Mouse (Mus musculus) heart, embryonic 11.5 days (tissue): ENCODE results near the gene Hps1. TPM values are rescaled to one million over a fixed set of nuclear protein-coding genes. Genes with fewer than 3 reads are reported as not detected.

Experiments used
- ATAC-seq: fragments of 200-750 bp; cut with Nextera tagmentation; replicated peaks from 2 replicates; pipeline ENCODE4 v1.8.0; 2017; ENCODE audit warnings: moderate library complexity; ENCODE audit not compliant: insufficient number of reproducible peaks, low FRiP score, low TSS enrichment
- H3K27ac ChIP-seq: fragments of 300-500 bp; sonication (generic); 2 replicates; pipeline ENCODE4 v1.5.1; 2014; ENCODE audit warnings: mild to moderate bottlenecking, low read depth, low read length
- H3K27me3 ChIP-seq: fragments of 300-500 bp; sonication (generic); 2 replicates; pipeline ENCODE4 v1.6.1; 2014; ENCODE audit warnings: mild to moderate bottlenecking, low read length, mixed read lengths; ENCODE audit not compliant: control insufficient read depth, insufficient read depth
- H3K36me3 ChIP-seq: fragments of 300-500 bp; sonication (generic); 2 replicates; pipeline ENCODE4 v1.6.1; 2014; ENCODE audit warnings: mild to moderate bottlenecking, low read length, moderate library complexity, mixed read lengths; ENCODE audit not compliant: control insufficient read depth, insufficient read depth
- H3K4me1 ChIP-seq: fragments of 300-500 bp; sonication (generic); 2 replicates; pipeline ENCODE4 v1.6.1; 2014; ENCODE audit warnings: low read length; ENCODE audit not compliant: control insufficient read depth, insufficient read depth
- H3K4me2 ChIP-seq: fragments of 300-500 bp; sonication (generic); 2 replicates; pipeline ENCODE4 v1.6.1; 2014; ENCODE audit warnings: mild to moderate bottlenecking, moderate library complexity
- H3K4me3 ChIP-seq: fragments of 300-500 bp; sonication (generic); 2 replicates; pipeline ENCODE4 v1.5.1; 2014; ENCODE audit warnings: low read depth, low read length
- H3K9ac ChIP-seq: fragments of 300-500 bp; sonication (generic); 2 replicates; pipeline ENCODE4 v1.6.1; 2014; ENCODE audit warnings: mild to moderate bottlenecking, low read depth, low read length, moderate library complexity
- H3K9me3 ChIP-seq: fragments of 300-500 bp; sonication (generic); replicated peaks from 2 replicates; pipeline ENCODE4 v1.6.1; 2016; ENCODE audit warnings: low read length; ENCODE audit not compliant: control insufficient read depth
- WGBS: fragments of 180-500 bp; shearing (Covaris S2); extraction: QIAGEN DNeasy Blood & Tissue Kit; methylation state at CpG from one replicate; pipeline ENCODE4 v1.1.7; 2014; ENCODE audit not compliant: insufficient replicate concordance; 5-methylcytosine and 5-hydroxymethylcytosine counted together
- polyA plus RNA-seq: library from polyadenylated mRNA; unstranded; fragments of >200 nt; fragmentation: Nextera tagmentation; extraction: Ambion mirVana; gene quantifications from 2 replicates; pipeline ENCODE4 v1.2.1, GENCODE M21; 2014

Hps1 gene
- polyA plus RNA-seq, 1 experiment from 2014 or later: 8.2 TPM

- no peak overlapping the region for H3K4me2 ChIP-seq
- 70% methylated on average over 23 of the region's 23 CpGs for WGBS
- ATAC-seq: no peak
- H3K4me3 ChIP-seq: no peak overlapping the region
- H3K4me1 ChIP-seq: 0 out of 2 replicates have a peak, but pooled peaks cover 5% of the 10 kb centered on the region
- H3K9ac ChIP-seq: 0 out of 2 replicates have a peak overlapping the region, but pooled peaks have one; percentile 34
- no peaks in the 10 kb centered on the region for H3K27me3 ChIP-seq
- H3K36me3 ChIP-seq: no peaks in the 10 kb centered on the region
- H3K27ac ChIP-seq: no peak overlapping the region
- no peaks in the 10 kb centered on the region for H3K9me3 ChIP-seq
These were observed 9.5 kb downstream of the Hps1 start for GRCm38 (mm10) chr19:42770141-42770872.

GRCm38 (mm10) chr19:42769648-42770047 lies 10.1 kb downstream of the Hps1 start:
- Histone ChIP-seq H3K4me2 (no peak overlapping the region), H3K9ac (no peak overlapping the region), H3K9me3 (no peaks in the 10 kb centered on the region), H3K4me3 (no peak overlapping the region), H3K4me1 (0 out of 2 replicates have a peak, but pooled peaks cover 9% of the 10 kb centered on the region), H3K27ac (no peak overlapping the region), H3K27me3 (no peaks in the 10 kb centered on the region), H3K36me3 (no peaks in the 10 kb centered on the region)
- 89% methylated on average over 10 of the region's 10 CpGs for WGBS
- ATAC-seq: no peak

- H3K36me3 ChIP-seq: no peaks in the 10 kb centered on the region
- no peak for ATAC-seq
- 0 out of 2 replicates have a peak, but pooled peaks cover 9% of the 10 kb centered on the region for H3K4me1 ChIP-seq
- 59% methylated on average over 8 of the region's 8 CpGs for WGBS
- no peak overlapping the region for H3K9ac ChIP-seq
- no peak overlapping the region for H3K27ac ChIP-seq
- H3K9me3 ChIP-seq: no peaks in the 10 kb centered on the region
- no peaks in the 10 kb centered on the region for H3K27me3 ChIP-seq
- H3K4me2 ChIP-seq: no peak overlapping the region
- no peak overlapping the region for H3K4me3 ChIP-seq
These were observed 12.4 kb downstream of the Hps1 start for GRCm38 (mm10) chr19:42767361-42767760.

GRCm38 (mm10) chr19:42764398-42764797 lies 15.4 kb downstream of the Hps1 start:
- no peak overlapping the region for H3K27ac ChIP-seq
- WGBS: 74% methylated on average over 10 of the region's 10 CpGs

GRCm38 (mm10) chr19:42756671-42757070 lies 23.1 kb downstream of the Hps1 start:
- Histone ChIP-seq H3K4me1 (peaks cover 21% of the 10 kb centered on the region), H3K9me3 (no peaks in the 10 kb centered on the region), H3K36me3 (no peaks in the 10 kb centered on the region), H3K4me2 (no peak overlapping the region), H3K4me3 (no peak overlapping the region), H3K9ac (no peak overlapping the region), H3K27me3 (no peaks in the 10 kb centered on the region), H3K27ac (no peak overlapping the region)
- WGBS: 72% methylated on average over 6 of the region's 6 CpGs
- no peak for ATAC-seq

More at GRCm38 (mm10) chr19:42764398-42764797, 15.4 kb downstream of the Hps1 start:
- Histone ChIP-seq H3K9me3 (no peaks in the 10 kb centered on the region), H3K4me3 (no peak overlapping the region), H3K36me3 (no peaks in the 10 kb centered on the region), H3K4me1 (0 out of 2 replicates have a peak, but pooled peaks cover 9% of the 10 kb centered on the region), H3K27me3 (no peaks in the 10 kb centered on the region), H3K9ac (no peak overlapping the region), H3K4me2 (no peak overlapping the region)
- no peak for ATAC-seq

- H3K36me3 ChIP-seq: no peaks in the 10 kb centered on the region
- no peaks in the 10 kb centered on the region for H3K9me3 ChIP-seq
- H3K27ac ChIP-seq: 0 out of 2 replicates have a peak overlapping the region, but pooled peaks have one; percentile 10
- ATAC-seq: no peak
- no peaks in the 10 kb centered on the region for H3K27me3 ChIP-seq
- H3K4me2 ChIP-seq: no peak overlapping the region
- no peak overlapping the region for H3K4me3 ChIP-seq
- peaks cover 23% of the 10 kb centered on the region for H3K4me1 ChIP-seq
- 65% methylated on average over 15 of the region's 15 CpGs for whole genome bisulfite sequencing
- no peak overlapping the region for H3K9ac ChIP-seq
These were observed 24.5 kb downstream of the Hps1 start for GRCm38 (mm10) chr19:42755148-42755870.

GRCm38 (mm10) chr19:42753141-42753917 lies 26.4 kb downstream of the Hps1 start:
- H3K27me3 ChIP-seq: no peaks in the 10 kb centered on the region
- H3K9ac ChIP-seq: peak overlapping the region; percentile 76
- peak overlapping the region; percentile 67 for H3K4me2 ChIP-seq
- H3K27ac ChIP-seq: peak overlapping the region; percentile 95
- no peaks in the 10 kb centered on the region for H3K36me3 ChIP-seq
- peak; percentile 23 for ATAC-seq
- no peaks in the 10 kb centered on the region for H3K9me3 ChIP-seq
- WGBS: 20% methylated on average over 10 of the region's 11 CpGs
- H3K4me3 ChIP-seq: no peak overlapping the region
- H3K4me1 ChIP-seq: peaks cover 34% of the 10 kb centered on the region

GRCm38 (mm10) chr19:42752363-42752931 lies 27.3 kb downstream of the Hps1 start, which contains the start of gene Pyroxd2:
Gene Pyroxd2 (minus strand): TSS chr19:42752775.
- H3K4me1 ChIP-seq: peaks cover 34% of the 10 kb centered on the region
- H3K9me3 ChIP-seq: no peaks in the 10 kb centered on the region
- H3K27ac ChIP-seq: peak within 1 kb of the TSS; percentile 95
- ATAC-seq: peak; percentile 81
- no peaks in the 10 kb centered on the region for H3K36me3 ChIP-seq
- peak within 1 kb of the TSS; percentile 67 for H3K4me2 ChIP-seq
- 3% methylated on average over 22 of the region's 22 CpGs for whole genome bisulfite sequencing
- peak within 1 kb of the TSS; percentile 36 for H3K4me3 ChIP-seq
- no peaks in the 10 kb centered on the region for H3K27me3 ChIP-seq
- peak within 1 kb of the TSS; percentile 76 for H3K9ac ChIP-seq
